Mouse (Mus musculus): ENCODE results near the gene Jak3.
A peak's percentile ranks its signal among the peaks of the same experiment; 100 is the strongest.

The Jak3 gene

GRCm38 (mm10) chr8:71665331-71666130 is 10.6 kb upstream of the Jak3 start:
- DNase-seq, result peak in 1 of 2 experiments; percentile 70

- no peak for DNase-seq
These were observed 9.2 kb upstream of the Jak3 start for GRCm38 (mm10) chr8:71666855-71667254.

- DNase-seq, result no peak
These were observed 8.8 kb upstream of the Jak3 start for GRCm38 (mm10) chr8:71667256-71667655.

GRCm38 (mm10) chr8:71668220-71668975 is 7.7 kb upstream of the Jak3 start:
- DNase-seq, result peak; percentile 61 to 64

GRCm38 (mm10) chr8:71670198-71670597 is 5.9 kb upstream of the Jak3 start:
- DNase-seq, result peak in 1 of 2 experiments; percentile 44

- DNase-seq, result peak; percentile 91 to 94
These were observed 5.2 kb upstream of the Jak3 start for GRCm38 (mm10) chr8:71670621-71671548.

- DNase-seq, result peak; percentile 98
These were observed 4.5 kb upstream of the Jak3 start, which contains the start of gene Unc13a for GRCm38 (mm10) chr8:71671549-71671965. TSS of gene Unc13a (minus strand) at chr8:71671757.

- peak in 1 of 2 experiments; percentile 56 for DNase-seq
These were observed 3.8 kb upstream of the Jak3 start for GRCm38 (mm10) chr8:71672168-71672735.

- DNase-seq, result no peak
These were observed 2.0 kb upstream of the Jak3 start for GRCm38 (mm10) chr8:71674071-71674470.

- DNase-seq, result peak in 1 of 2 experiments; percentile 7
These were observed 558 bp upstream of the Jak3 start for GRCm38 (mm10) chr8:71675456-71676019.

GRCm38 (mm10) chr8:71676803-71677202 is 707 bp downstream of the Jak3 start:
- DNase-seq, result peak in 1 of 2 experiments; percentile 8

- DNase-seq, result peak in 1 of 2 experiments; percentile 10
These were observed 1.5 kb downstream of the Jak3 start for GRCm38 (mm10) chr8:71677555-71677954.

GRCm38 (mm10) chr8:71678216-71678615 is 2.1 kb downstream of the Jak3 start:
- DNase-seq, result peak in 1 of 2 experiments; percentile 7

GRCm38 (mm10) chr8:71679116-71679515 is 3.0 kb downstream of the Jak3 start:
- DNase-seq, result peak in 1 of 2 experiments; percentile 53

GRCm38 (mm10) chr8:71679550-71680168 is 3.6 kb downstream of the Jak3 start:
- DNase-seq, result peak; percentile 76

GRCm38 (mm10) chr8:71680471-71680870 is 4.4 kb downstream of the Jak3 start:
- DNase-seq, result peak in 1 of 2 experiments; percentile 30

GRCm38 (mm10) chr8:71681369-71681915 is 5.3 kb downstream of the Jak3 start:
- DNase-seq, result peak in 1 of 2 experiments; percentile 46

GRCm38 (mm10) chr8:71682832-71683231 is 6.7 kb downstream of the Jak3 start:
- DNase-seq, result peak; percentile 13 to 30

GRCm38 (mm10) chr8:71684701-71685100 is 8.6 kb downstream of the Jak3 start:
- DNase-seq, result no peak

GRCm38 (mm10) chr8:71685573-71685972 is 9.5 kb downstream of the Jak3 start:
- DNase-seq, result peak; percentile 13 to 32

Data from cerebellum, postnatal 14 days (tissue).